Mouse (Mus musculus): ENCODE measurements around the gene Hao1. TPM values are rescaled to one million over a fixed set of nuclear protein-coding genes. Genes with fewer than 3 reads are reported as not detected.

Gene Hao1
- not detected in 2 replicates for polyA plus RNA-seq (2014; fragmentation: Nextera tagmentation; extraction: Ambion mirVana)

GRCm38 (mm10) chr2:134554221-134554727, at the start of gene Hao1:
Gene Hao1, minus strand, starts transcription at chr2:134554368.
- Histone ChIP-seq H3K9ac (ENCODE audit: low read depth, low read length) (no peak within 1 kb of the TSS), H3K4me2 (replicated peaks; ENCODE audit: low read depth, low read length) (no peak within 1 kb of the TSS), H3K27me3 (ENCODE audit: control insufficient read depth, insufficient read depth, low read length) (no peaks in the 10 kb centered on the region), H3K27ac (ENCODE audit: low read depth, low read length) (no peak within 1 kb of the TSS), H3K9me3 (ENCODE audit: control insufficient read depth, low read length) (no peaks in the 10 kb centered on the region), H3K4me3 (ENCODE audit: low read depth, low read length) (no peak within 1 kb of the TSS), H3K36me3 (ENCODE audit: control insufficient read depth, insufficient read depth, low read length) (no peaks in the 10 kb centered on the region), H3K4me1 (replicated peaks; ENCODE audit: control insufficient read depth, insufficient read depth, low read length) (no peaks in the 10 kb centered on the region)
- ATAC-seq (ENCODE audit: low FRiP score) = no peak
- WGBS = 89% methylated on average over 8 of the region's 8 CpGs
- no peak for DNase-seq (ENCODE audit: low spot score)

GRCm38 (mm10) chr2:134591081-134591694, 37.0 kb upstream of the Hao1 start:
- no peak overlapping the region for H3K4me2 ChIP-seq (replicated peaks; ENCODE audit: low read depth, low read length)
- no peaks in the 10 kb centered on the region for H3K36me3 ChIP-seq (ENCODE audit: control insufficient read depth, insufficient read depth, low read length)
- H3K9me3 ChIP-seq (ENCODE audit: control insufficient read depth, low read length) = no peaks in the 10 kb centered on the region
- no peak overlapping the region for H3K27ac ChIP-seq (ENCODE audit: low read depth, low read length)
- no peak for DNase-seq (ENCODE audit: low spot score)
- no peaks in the 10 kb centered on the region for H3K27me3 ChIP-seq (ENCODE audit: control insufficient read depth, insufficient read depth, low read length)
- ATAC-seq (ENCODE audit: low FRiP score) = peak; percentile 22; the same call in 1 of the 2 replicates
- H3K4me3 ChIP-seq (ENCODE audit: low read depth, low read length) = no peak overlapping the region
- H3K4me1 ChIP-seq (replicated peaks; ENCODE audit: control insufficient read depth, insufficient read depth, low read length) = no peaks in the 10 kb centered on the region
- WGBS = 93% methylated on average over 6 of the region's 6 CpGs
- no peak overlapping the region for H3K9ac ChIP-seq (ENCODE audit: low read depth, low read length)

GRCm38 (mm10) chr2:134585243-134585642, 31.1 kb upstream of the Hao1 start:
- H3K9me3 ChIP-seq (ENCODE audit: control insufficient read depth, low read length) = no peaks in the 10 kb centered on the region
- no peaks in the 10 kb centered on the region for H3K27me3 ChIP-seq (ENCODE audit: control insufficient read depth, insufficient read depth, low read length)
- 68% methylated on average over 4 of the region's 4 CpGs for WGBS
- no peaks in the 10 kb centered on the region for H3K36me3 ChIP-seq (ENCODE audit: control insufficient read depth, insufficient read depth, low read length)
- no peaks in the 10 kb centered on the region for H3K4me1 ChIP-seq (replicated peaks; ENCODE audit: control insufficient read depth, insufficient read depth, low read length)
- H3K4me3 ChIP-seq (ENCODE audit: low read depth, low read length) = no peak overlapping the region
- no peak for ATAC-seq (ENCODE audit: low FRiP score)
- no peak overlapping the region for H3K27ac ChIP-seq (ENCODE audit: low read depth, low read length)
- no peak overlapping the region for H3K9ac ChIP-seq (ENCODE audit: low read depth, low read length)
- no peak for DNase-seq (ENCODE audit: low spot score)
- H3K4me2 ChIP-seq (replicated peaks; ENCODE audit: low read depth, low read length) = no peak overlapping the region

- WGBS = 92% methylated on average over 3 of the region's 3 CpGs
- no peak for ATAC-seq (ENCODE audit: low FRiP score)
Measured at GRCm38 (mm10) chr2:134559422-134559821, 5.3 kb upstream of the Hao1 start.

GRCm38 (mm10) chr2:134552358-134552757, 1.8 kb downstream of the Hao1 start:
- no peak overlapping the region for H3K9ac ChIP-seq (ENCODE audit: low read depth, low read length)
- H3K9me3 ChIP-seq (ENCODE audit: control insufficient read depth, low read length) = no peaks in the 10 kb centered on the region
- ATAC-seq (ENCODE audit: low FRiP score) (no peak), DNase-seq (ENCODE audit: low spot score) (no peak)
- no peaks in the 10 kb centered on the region for H3K4me1 ChIP-seq (replicated peaks; ENCODE audit: control insufficient read depth, insufficient read depth, low read length)
- no peak overlapping the region for H3K4me2 ChIP-seq (replicated peaks; ENCODE audit: low read depth, low read length)
- H3K27me3 ChIP-seq (ENCODE audit: control insufficient read depth, insufficient read depth, low read length) = no peaks in the 10 kb centered on the region
- no peak overlapping the region for H3K27ac ChIP-seq (ENCODE audit: low read depth, low read length)
- no peaks in the 10 kb centered on the region for H3K36me3 ChIP-seq (ENCODE audit: control insufficient read depth, insufficient read depth, low read length)
- no peak overlapping the region for H3K4me3 ChIP-seq (ENCODE audit: low read depth, low read length)

More at GRCm38 (mm10) chr2:134559422-134559821, 5.3 kb upstream of the Hao1 start:
- Histone ChIP-seq H3K36me3 (ENCODE audit: control insufficient read depth, insufficient read depth, low read length) (no peaks in the 10 kb centered on the region), H3K9me3 (ENCODE audit: control insufficient read depth, low read length) (no peaks in the 10 kb centered on the region), H3K4me3 (ENCODE audit: low read depth, low read length) (no peak overlapping the region), H3K9ac (ENCODE audit: low read depth, low read length) (no peak overlapping the region), H3K27me3 (ENCODE audit: control insufficient read depth, insufficient read depth, low read length) (no peaks in the 10 kb centered on the region), H3K4me2 (replicated peaks; ENCODE audit: low read depth, low read length) (no peak overlapping the region), H3K27ac (ENCODE audit: low read depth, low read length) (no peak overlapping the region), H3K4me1 (replicated peaks; ENCODE audit: control insufficient read depth, insufficient read depth, low read length) (no peaks in the 10 kb centered on the region)
- no peak for DNase-seq (ENCODE audit: low spot score)

GRCm38 (mm10) chr2:134549770-134550169, 4.4 kb downstream of the Hao1 start:
- H3K9ac ChIP-seq (ENCODE audit: low read depth, low read length) = no peak overlapping the region
- ATAC-seq (ENCODE audit: low FRiP score) (peak; percentile 47; the same call in 1 of the 2 replicates), DNase-seq (ENCODE audit: low spot score) (peak; percentile 61)
- no peaks in the 10 kb centered on the region for H3K9me3 ChIP-seq (ENCODE audit: control insufficient read depth, low read length)
- no peaks in the 10 kb centered on the region for H3K36me3 ChIP-seq (ENCODE audit: control insufficient read depth, insufficient read depth, low read length)
- H3K4me3 ChIP-seq (ENCODE audit: low read depth, low read length) = no peak overlapping the region
- no peak overlapping the region for H3K27ac ChIP-seq (ENCODE audit: low read depth, low read length)
- 24% methylated on average over 4 of the region's 4 CpGs for WGBS
- H3K27me3 ChIP-seq (ENCODE audit: control insufficient read depth, insufficient read depth, low read length) = no peaks in the 10 kb centered on the region
- no peaks in the 10 kb centered on the region for H3K4me1 ChIP-seq (replicated peaks; ENCODE audit: control insufficient read depth, insufficient read depth, low read length)
- no peak overlapping the region for H3K4me2 ChIP-seq (replicated peaks; ENCODE audit: low read depth, low read length)

- no peaks in the 10 kb centered on the region for H3K9me3 ChIP-seq (ENCODE audit: control insufficient read depth, low read length)
- ATAC-seq (ENCODE audit: low FRiP score) = no peak
- H3K36me3 ChIP-seq (ENCODE audit: control insufficient read depth, insufficient read depth, low read length) = no peaks in the 10 kb centered on the region
Measured at GRCm38 (mm10) chr2:134545116-134545515, 9.1 kb downstream of the Hao1 start.

GRCm38 (mm10) chr2:134544321-134545065, 9.7 kb downstream of the Hao1 start:
- H3K27ac ChIP-seq (ENCODE audit: low read depth, low read length) = no peak overlapping the region
- no peaks in the 10 kb centered on the region for H3K36me3 ChIP-seq (ENCODE audit: control insufficient read depth, insufficient read depth, low read length)
- ATAC-seq (ENCODE audit: low FRiP score) = no peak
- H3K9me3 ChIP-seq (ENCODE audit: control insufficient read depth, low read length) = no peaks in the 10 kb centered on the region
- no peak overlapping the region for H3K4me3 ChIP-seq (ENCODE audit: low read depth, low read length)
- H3K4me1 ChIP-seq (replicated peaks; ENCODE audit: control insufficient read depth, insufficient read depth, low read length) = no peaks in the 10 kb centered on the region
- no peak overlapping the region for H3K9ac ChIP-seq (ENCODE audit: low read depth, low read length)
- DNase-seq (ENCODE audit: low spot score) = no peak
- WGBS = 86% methylated on average over 8 of the region's 8 CpGs
- H3K4me2 ChIP-seq (replicated peaks; ENCODE audit: low read depth, low read length) = no peak overlapping the region
- H3K27me3 ChIP-seq (ENCODE audit: control insufficient read depth, insufficient read depth, low read length) = no peaks in the 10 kb centered on the region

More at GRCm38 (mm10) chr2:134545116-134545515, 9.1 kb downstream of the Hao1 start:
- H3K4me3 ChIP-seq (ENCODE audit: low read depth, low read length) = no peak overlapping the region
- H3K4me1 ChIP-seq (replicated peaks; ENCODE audit: control insufficient read depth, insufficient read depth, low read length) = no peaks in the 10 kb centered on the region
- DNase-seq (ENCODE audit: low spot score) = no peak
- H3K27me3 ChIP-seq (ENCODE audit: control insufficient read depth, insufficient read depth, low read length) = no peaks in the 10 kb centered on the region
- WGBS = 84% methylated on average over 5 of the region's 5 CpGs
- no peak overlapping the region for H3K27ac ChIP-seq (ENCODE audit: low read depth, low read length)
- no peak overlapping the region for H3K9ac ChIP-seq (ENCODE audit: low read depth, low read length)
- H3K4me2 ChIP-seq (replicated peaks; ENCODE audit: low read depth, low read length) = no peak overlapping the region

- Histone ChIP-seq H3K36me3 (ENCODE audit: control insufficient read depth, insufficient read depth, low read length) (no peaks in the 10 kb centered on the region), H3K27ac (ENCODE audit: low read depth, low read length) (no peak overlapping the region), H3K27me3 (ENCODE audit: control insufficient read depth, insufficient read depth, low read length) (no peaks in the 10 kb centered on the region), H3K4me3 (ENCODE audit: low read depth, low read length) (no peak overlapping the region), H3K4me2 (replicated peaks; ENCODE audit: low read depth, low read length) (no peak overlapping the region), H3K9me3 (ENCODE audit: control insufficient read depth, low read length) (no peaks in the 10 kb centered on the region), H3K4me1 (replicated peaks; ENCODE audit: control insufficient read depth, insufficient read depth, low read length) (no peaks in the 10 kb centered on the region), H3K9ac (ENCODE audit: low read depth, low read length) (no peak overlapping the region)
- ATAC-seq (ENCODE audit: low FRiP score) = no peak
- WGBS = 54% methylated on average over 2 of the region's 2 CpGs
- no peak for DNase-seq (ENCODE audit: low spot score)
Measured at GRCm38 (mm10) chr2:134543501-134543900, 10.7 kb downstream of the Hao1 start.
